Mouse (Mus musculus) lung, postnatal 0 days (tissue): ENCODE measurements at regions not wholly inside any gene's neighbourhood (a gene's known extent, or its start where the extent isn't known, plus 50 kb on each side); places are given as distances from the start of the nearest gene placed in this dataset.
A peak's percentile ranks its signal among the peaks of the same experiment; 100 is the strongest.

Source experiments
- ATAC-seq: fragments of 200-750 bp; cut with Nextera tagmentation; 2 replicates; pipeline ENCODE4 v1.8.0; 2017; ENCODE audit warnings: moderate library complexity
- DNase-seq: peaks from one replicate; pipeline ENCODE4 v3.0.0-alpha.2; 2016; ENCODE audit warnings: low spot score
- H3K27ac ChIP-seq: fragments of 300-500 bp; sonication (generic); 2 replicates; pipeline ENCODE4 v1.5.1; 2014; ENCODE audit warnings: antibody characterized with exemption, mild to moderate bottlenecking, low read length, mixed read lengths
- H3K27me3 ChIP-seq: fragments of 300-500 bp; sonication (generic); replicated peaks from 2 replicates; pipeline ENCODE4 v1.6.1; 2014; ENCODE audit warnings: low read length, mixed read lengths; ENCODE audit not compliant: insufficient read depth
- H3K36me3 ChIP-seq: fragments of 300-500 bp; sonication (generic); 2 replicates; pipeline ENCODE4 v1.6.1; 2014; ENCODE audit warnings: low read length, mixed read lengths; ENCODE audit not compliant: insufficient read depth
- H3K4me1 ChIP-seq: fragments of 300-500 bp; sonication (generic); 2 replicates; pipeline ENCODE4 v1.6.1; 2014; ENCODE audit warnings: antibody characterized with exemption, low read depth, low read length, mixed read lengths; ENCODE audit not compliant: insufficient read depth
- H3K4me2 ChIP-seq: fragments of 300-500 bp; sonication (generic); replicated peaks from 2 replicates; pipeline ENCODE4 v1.6.1; 2014; ENCODE audit warnings: low read depth, mild to moderate bottlenecking, low read length, moderate library complexity, mixed read lengths
- H3K4me3 ChIP-seq: fragments of 300-500 bp; sonication (generic); 2 replicates; pipeline ENCODE4 v1.5.1; 2014; ENCODE audit warnings: low read depth, low read length
- H3K9ac ChIP-seq: fragments of 300-500 bp; sonication (generic); replicated peaks from 2 replicates; pipeline ENCODE4 v1.6.1; 2014; ENCODE audit warnings: low read depth, mild to moderate bottlenecking
- H3K9me3 ChIP-seq: fragments of 300-500 bp; sonication (generic); 2 replicates; pipeline ENCODE4 v1.6.1; 2016; ENCODE audit warnings: low read length, mixed read lengths
- CTCF ChIP-seq: IDR thresholded peaks from 2 replicates; pipeline ENCODE4 v1.5.1; 2016; ENCODE audit warnings: antibody characterized with exemption, mild to moderate bottlenecking
- EP300 ChIP-seq: IDR thresholded peaks from 2 replicates; pipeline ENCODE4 v1.6.1; 2016; ENCODE audit warnings: antibody characterized with exemption, mild to moderate bottlenecking, control low read depth
- WGBS: fragments of 180-500 bp; shearing (Covaris S2); extraction: QIAGEN DNeasy Blood & Tissue Kit; methylation state at CpG from one replicate; pipeline ENCODE4 v1.1.7; 2014; 5-methylcytosine and 5-hydroxymethylcytosine counted together

DNA sequence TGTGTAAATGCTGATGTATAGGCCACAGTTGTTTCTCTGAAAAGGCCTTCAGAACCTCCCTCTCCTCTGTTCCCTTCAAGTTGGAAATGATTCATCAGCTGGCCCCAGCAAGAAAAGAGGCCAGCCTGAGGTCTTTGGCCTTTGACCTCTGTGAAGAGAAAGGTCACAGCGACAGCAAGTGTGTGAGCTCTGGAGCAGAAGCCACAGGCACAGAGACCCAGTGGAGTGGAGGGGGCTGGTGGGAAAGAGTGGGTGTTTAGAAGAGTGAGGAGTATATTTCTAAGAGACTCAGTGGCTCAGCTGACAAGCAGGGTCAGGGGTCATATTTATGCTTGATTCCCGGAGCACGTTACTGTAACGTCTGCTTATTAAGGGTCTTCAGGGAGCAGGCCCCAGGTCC is 479.5 kb upstream of the Nr2f2 start:
- DNase-seq (no peak), ATAC-seq (no peak)
- H3K9ac ChIP-seq, result no peak overlapping the region
- TF ChIP-seq EP300, result no peak
- TF ChIP-seq CTCF, result no peak
- no peak overlapping the region for H3K27ac ChIP-seq
- no peak overlapping the region for H3K4me2 ChIP-seq
- no peaks in the 10 kb centered on the region for H3K27me3 ChIP-seq
- no peaks in the 10 kb centered on the region for H3K36me3 ChIP-seq
- H3K4me1 ChIP-seq, result no peaks in the 10 kb centered on the region
- no peaks in the 10 kb centered on the region for H3K9me3 ChIP-seq
- WGBS, result 30% methylated on average over 4 of the region's 4 CpGs
- H3K4me3 ChIP-seq, result no peak overlapping the region

DNA sequence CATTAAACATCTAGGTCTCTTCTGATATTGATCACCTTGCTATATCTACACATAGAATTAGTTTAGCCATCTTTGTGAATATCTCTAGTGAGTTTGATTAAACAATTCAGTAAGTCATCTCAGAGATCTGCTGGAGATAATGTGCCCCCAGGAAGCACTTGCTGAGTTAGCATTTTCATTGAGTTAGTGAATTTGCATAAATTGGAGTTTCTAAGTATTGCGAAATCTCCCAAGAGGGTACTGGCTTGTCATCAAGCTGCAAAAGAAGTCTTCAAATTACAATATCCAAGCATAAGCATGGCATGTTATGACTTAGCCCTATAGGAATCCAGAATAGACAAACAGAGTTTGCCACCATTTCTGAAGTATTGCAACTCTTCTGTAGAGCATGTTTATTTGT is 473.6 kb upstream of the Nr2f2 start:
- Histone ChIP-seq H3K4me1 (no peaks in the 10 kb centered on the region), H3K27me3 (no peaks in the 10 kb centered on the region), H3K9ac (no peak overlapping the region), H3K4me3 (no peak overlapping the region), H3K4me2 (no peak overlapping the region), H3K27ac (no peak overlapping the region), H3K9me3 (no peaks in the 10 kb centered on the region), H3K36me3 (no peaks in the 10 kb centered on the region)
- WGBS, result 95% methylated on average over 1 of the region's 1 CpGs
- TF ChIP-seq CTCF (no peak), EP300 (no peak)
- DNase-seq (no peak), ATAC-seq (no peak)

- Histone ChIP-seq H3K27me3 (no peaks in the 10 kb centered on the region), H3K27ac (no peak overlapping the region), H3K4me2 (no peak overlapping the region), H3K4me1 (no peaks in the 10 kb centered on the region), H3K9me3 (no peaks in the 10 kb centered on the region), H3K4me3 (no peak overlapping the region), H3K9ac (no peak overlapping the region), H3K36me3 (no peaks in the 10 kb centered on the region)
- ATAC-seq (0 out of 2 replicates have a peak, but pooled peaks have one; percentile 17), DNase-seq (peak; percentile 24)
- 58% methylated on average over 2 of the region's 2 CpGs for WGBS
- TF ChIP-seq CTCF, result no peak
Measured at GRCm38 (mm10) chr7:70839190-70839589, 472.7 kb upstream of the Nr2f2 start.

DNA sequence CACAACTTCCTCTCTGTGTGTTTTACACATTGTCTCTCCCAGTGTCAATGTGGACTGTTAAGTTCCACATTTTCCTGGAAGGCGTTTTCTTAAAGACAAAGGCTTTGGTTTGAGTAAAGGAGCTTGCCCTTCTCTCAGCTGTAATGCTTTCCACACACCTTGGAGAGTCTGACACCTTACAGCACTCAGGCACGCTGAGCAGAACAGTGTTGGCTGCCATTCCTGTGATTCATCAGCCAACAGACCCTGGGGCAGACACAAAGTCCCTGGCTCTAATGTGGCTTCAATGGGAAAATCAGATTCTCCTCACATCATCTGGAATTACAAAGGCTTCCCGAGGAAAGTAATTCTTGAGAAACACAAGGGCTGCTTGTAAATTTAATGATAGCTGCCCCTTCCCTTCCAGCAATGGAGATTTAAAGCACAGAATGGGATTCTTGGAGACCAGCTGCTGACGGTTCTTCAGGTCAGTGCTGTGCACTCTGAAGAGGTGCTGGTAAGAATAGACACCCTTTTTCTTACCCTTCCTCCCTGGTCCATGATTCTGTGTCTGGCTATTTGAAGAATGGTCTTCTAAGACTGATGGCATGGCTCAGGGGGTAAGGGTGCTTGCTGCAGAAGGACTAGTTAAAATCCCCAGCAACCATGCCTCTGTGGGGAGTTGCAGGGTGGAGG is 468.4 kb upstream of the Nr2f2 start:
- TF ChIP-seq CTCF (no peak), EP300 (no peak)
- Histone ChIP-seq H3K27me3 (no peaks in the 10 kb centered on the region), H3K36me3 (no peaks in the 10 kb centered on the region), H3K4me2 (no peak overlapping the region), H3K4me3 (no peak overlapping the region), H3K27ac (no peak overlapping the region), H3K9ac (no peak overlapping the region), H3K4me1 (no peaks in the 10 kb centered on the region), H3K9me3 (no peaks in the 10 kb centered on the region)
- ATAC-seq, result peak; percentile 60
- peak; percentile 34 for DNase-seq
- WGBS, result 37% methylated on average over 4 of the region's 4 CpGs

DNA sequence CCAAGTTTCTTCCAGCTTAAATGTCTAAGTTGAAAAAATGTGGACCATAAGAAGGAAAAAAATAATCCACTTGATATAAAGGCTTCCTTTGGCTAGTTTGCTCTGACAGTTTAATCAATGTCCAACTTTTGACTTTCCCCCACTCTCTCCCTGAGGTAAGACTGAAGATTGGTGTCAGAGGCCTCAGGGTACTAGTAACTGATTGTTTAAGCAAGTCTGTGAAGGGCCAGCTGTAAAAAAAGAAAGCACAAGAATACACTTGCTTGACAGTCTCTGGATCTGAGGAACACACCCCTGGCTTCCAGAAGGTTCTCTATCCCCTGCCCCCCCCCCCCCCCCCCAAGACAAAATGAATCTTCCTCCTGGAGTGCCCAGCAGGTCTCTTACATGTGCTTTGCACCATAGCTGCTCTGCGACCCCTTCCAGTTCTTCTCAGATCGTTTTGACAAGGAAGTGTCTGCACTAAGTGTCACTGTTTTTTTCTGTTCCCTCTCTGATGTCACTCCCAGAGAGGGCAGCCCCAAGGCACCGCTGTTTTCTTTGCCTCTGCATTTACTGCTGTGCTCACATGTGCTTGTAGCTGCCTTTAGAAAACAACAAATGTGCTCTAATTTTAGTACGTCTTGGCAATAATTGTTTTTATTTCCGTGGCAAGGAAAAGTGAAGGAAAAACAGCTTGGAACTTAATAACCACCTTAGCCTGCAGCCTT is 462.1 kb upstream of the Nr2f2 start:
- TF ChIP-seq CTCF (no peak), EP300 (no peak)
- Histone ChIP-seq H3K4me2 (no peak overlapping the region), H3K4me1 (no peaks in the 10 kb centered on the region), H3K4me3 (no peak overlapping the region), H3K27ac (no peak overlapping the region), H3K27me3 (no peaks in the 10 kb centered on the region), H3K36me3 (no peaks in the 10 kb centered on the region), H3K9ac (no peak overlapping the region), H3K9me3 (no peaks in the 10 kb centered on the region)
- ATAC-seq (no peak), DNase-seq (no peak)
- WGBS, result 34% methylated on average over 5 of the region's 5 CpGs

DNA sequence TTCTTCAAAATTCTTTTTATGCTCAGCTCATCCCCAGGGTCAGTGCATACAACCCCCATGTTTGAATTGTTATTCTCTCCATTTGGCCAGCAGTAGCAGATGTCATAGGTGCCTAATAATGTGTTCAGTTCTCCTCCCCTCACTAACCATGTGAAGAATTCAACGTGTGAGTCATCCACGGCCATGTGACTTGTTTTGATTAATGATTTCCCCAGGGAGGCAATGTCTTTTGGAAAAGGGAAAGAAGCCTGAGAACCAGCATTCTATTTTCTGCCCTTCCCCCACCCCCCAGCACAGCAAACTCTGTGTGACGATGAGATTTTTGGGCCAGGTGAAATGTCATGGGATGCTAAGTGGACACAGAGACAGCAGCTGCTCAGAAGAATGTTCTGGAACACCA is 459.5 kb upstream of the Nr2f2 start:
- 50% methylated on average over 3 of the region's 3 CpGs for WGBS

More for the DNA sequence above, 459.5 kb upstream of the Nr2f2 start:
- Histone ChIP-seq H3K27me3 (no peaks in the 10 kb centered on the region), H3K9me3 (no peaks in the 10 kb centered on the region), H3K27ac (no peak overlapping the region), H3K4me3 (no peak overlapping the region), H3K4me1 (no peaks in the 10 kb centered on the region), H3K9ac (no peak overlapping the region), H3K36me3 (no peaks in the 10 kb centered on the region), H3K4me2 (no peak overlapping the region)
- no peak for TF ChIP-seq CTCF
- no peak for TF ChIP-seq EP300
- no peak for DNase-seq
- no peak for ATAC-seq
